Mouse (Mus musculus): Measurements from ENCODE around the gene Trp73. TPM values are rescaled to one million over a fixed set of nuclear protein-coding genes. Genes with fewer than 3 reads are reported as not detected.

Trp73 gene
- polyA plus RNA-seq, 1 experiment from 2014 or later, result 0.46 TPM

GRCm38 (mm10) chr4:154142211-154143040 lies 2.4 kb upstream of the Trp73 start, which contains the start of gene Wrap73:
Wrap73 (plus strand) TSS chr4:154142372.
- CTCF ChIA-PET, result no interaction called here

GRCm38 (mm10) chr4:154141009-154141867 lies 1.2 kb upstream of the Trp73 start:
- CTCF ChIA-PET, result interaction anchor here (0.7 kb wide), 1 partner anchor 36 kb away, joined by 3 read pairs; no protein-coding TSS in a partner anchor
- no peak for TF ChIP-seq CTCF (IDR thresholded peaks at IDR 0.05)
- peaks cover 6% of the 10 kb centered on the region for H3K27me3 ChIP-seq

More at GRCm38 (mm10) chr4:154142211-154143040, 2.4 kb upstream of the Trp73 start, which contains the start of gene Wrap73:
- POLR2A ChIA-PET, result no interaction called here
- in situ Hi-C loops (cut with MboI; ENCODE audit: low pct_unique_long_range_greater_than_20kb), result no loop called here
- DNase-seq (ENCODE audit: low read depth, low spot score) (no peak), ATAC-seq (peak; percentile 90)
- TF ChIP-seq CTCF (IDR thresholded peaks at IDR 0.05), result no peak
- H3K27me3 ChIP-seq, result peaks cover 6% of the 10 kb centered on the region

GRCm38 (mm10) chr4:154140213-154141008 lies 403 bp upstream of the Trp73 start:
- no peak for TF ChIP-seq CTCF (IDR thresholded peaks at IDR 0.05)
- peaks cover 6% of the 10 kb centered on the region for H3K27me3 ChIP-seq
- no peak for ATAC-seq
- in situ Hi-C loops (cut with MboI; ENCODE audit: low pct_unique_long_range_greater_than_20kb), result no loop called here
- CTCF ChIA-PET, result no interaction called here
- DNase-seq (ENCODE audit: low read depth, low spot score), result no peak
- POLR2A ChIA-PET, result no interaction called here

More at GRCm38 (mm10) chr4:154141009-154141867, 1.2 kb upstream of the Trp73 start:
- ATAC-seq (no peak), DNase-seq (ENCODE audit: low read depth, low spot score) (no peak)
- POLR2A ChIA-PET, result no interaction called here
- in situ Hi-C loops (cut with MboI; ENCODE audit: low pct_unique_long_range_greater_than_20kb), result no loop called here

GRCm38 (mm10) chr4:154139671-154140181 lies 282 bp downstream of the Trp73 start:
- DNase-seq (ENCODE audit: low read depth, low spot score) (no peak), ATAC-seq (no peak)
- no peak for TF ChIP-seq CTCF (IDR thresholded peaks at IDR 0.05)
- ChIA-PET CTCF (no interaction called here), POLR2A (no interaction called here)
- H3K27me3 ChIP-seq, result peaks cover 6% of the 10 kb centered on the region
- in situ Hi-C loops (cut with MboI; ENCODE audit: low pct_unique_long_range_greater_than_20kb), result no loop called here

DNA sequence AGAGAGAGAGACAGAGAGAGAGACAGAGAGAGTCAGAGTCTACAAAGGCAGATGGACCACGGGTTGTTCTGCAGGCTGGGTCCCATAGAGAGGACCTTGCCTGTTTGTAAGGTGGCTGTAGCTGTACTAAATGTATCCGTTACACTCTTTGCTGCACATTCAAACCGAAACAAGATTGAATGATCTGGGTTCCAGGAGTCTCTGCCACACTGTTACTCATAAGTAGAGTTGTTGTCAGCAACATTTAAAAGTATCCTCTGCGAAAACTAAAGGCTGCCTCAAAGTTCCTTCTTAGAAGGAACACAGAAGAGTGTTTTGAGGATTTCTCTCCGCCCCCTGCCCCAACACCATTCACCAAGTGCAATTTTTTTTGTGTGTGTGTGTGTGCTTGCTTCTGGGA lies 2.9 kb downstream of the Trp73 start:
- ATAC-seq, result no peak
- POLR2A ChIA-PET, result no interaction called here
- in situ Hi-C loops (cut with MboI; ENCODE audit: low pct_unique_long_range_greater_than_20kb), result no loop called here

GRCm38 (mm10) chr4:154134803-154135202 lies 5.2 kb downstream of the Trp73 start:
- no peak for ATAC-seq
- DNase-seq (ENCODE audit: low read depth, low spot score), result no peak
- CTCF ChIA-PET, result no interaction called here
- H3K27me3 ChIP-seq, result no peaks in the 10 kb centered on the region
- in situ Hi-C loops (cut with MboI; ENCODE audit: low pct_unique_long_range_greater_than_20kb), result no loop called here
- no peak for TF ChIP-seq CTCF (IDR thresholded peaks at IDR 0.05)
- POLR2A ChIA-PET, result no interaction called here

More for the DNA sequence above, 2.9 kb downstream of the Trp73 start:
- H3K27me3 ChIP-seq, result peaks cover 6% of the 10 kb centered on the region
- TF ChIP-seq CTCF (IDR thresholded peaks at IDR 0.05), result no peak
- no peak for DNase-seq (ENCODE audit: low read depth, low spot score)
- CTCF ChIA-PET, result no interaction called here

- ChIA-PET CTCF (no interaction called here), POLR2A (no interaction called here)
- DNase-seq (ENCODE audit: low read depth, low spot score) (no peak), ATAC-seq (no peak)
- no peak for TF ChIP-seq CTCF (IDR thresholded peaks at IDR 0.05)
- in situ Hi-C loops (cut with MboI; ENCODE audit: low pct_unique_long_range_greater_than_20kb), result no loop called here
- H3K27me3 ChIP-seq, result no peaks in the 10 kb centered on the region
These were observed 8.1 kb downstream of the Trp73 start for GRCm38 (mm10) chr4:154131894-154132293.

- in situ Hi-C loops (cut with MboI; ENCODE audit: low pct_unique_long_range_greater_than_20kb), result no loop called here
- no peak for TF ChIP-seq CTCF (IDR thresholded peaks at IDR 0.05)
- H3K27me3 ChIP-seq, result peaks cover 7% of the 10 kb centered on the region
- POLR2A ChIA-PET, result no interaction called here
- CTCF ChIA-PET, result interaction anchor here (1.7 kb wide), 1 partner anchor 8 kb away, joined by 3 read pairs; no protein-coding TSS in a partner anchor
- DNase-seq (ENCODE audit: low read depth, low spot score), result no peak
- no peak for ATAC-seq
These were observed 10.1 kb downstream of the Trp73 start for GRCm38 (mm10) chr4:154129950-154130349.

DNA sequence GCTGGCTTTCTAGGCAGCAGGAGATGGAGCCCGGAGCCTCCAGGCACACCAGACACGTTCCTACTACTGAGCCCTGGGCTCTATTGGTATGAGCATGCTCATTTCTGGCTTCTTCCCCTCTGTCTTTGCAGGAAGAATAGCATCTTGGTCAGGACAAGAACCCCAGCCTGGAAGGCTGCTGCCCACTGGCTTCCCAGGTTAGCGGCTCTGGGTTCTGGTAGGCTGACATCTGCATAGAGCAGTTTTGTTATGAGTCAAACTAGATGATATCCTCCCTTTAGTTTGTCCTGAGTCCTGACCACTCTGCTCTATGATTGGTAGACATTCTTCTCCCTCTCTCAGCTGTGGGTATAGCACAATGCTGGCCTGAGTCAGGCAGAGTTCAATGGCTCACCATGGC lies 12.7 kb downstream of the Trp73 start:
- TF ChIP-seq CTCF (IDR thresholded peaks at IDR 0.05), result no peak
- no peak for ATAC-seq
- CTCF ChIA-PET, result no interaction called here
- DNase-seq (ENCODE audit: low read depth, low spot score), result no peak
- in situ Hi-C loops (cut with MboI; ENCODE audit: low pct_unique_long_range_greater_than_20kb), result no loop called here
- peaks cover 12% of the 10 kb centered on the region for H3K27me3 ChIP-seq
- POLR2A ChIA-PET, result no interaction called here

- H3K27me3 ChIP-seq, result peaks cover 12% of the 10 kb centered on the region
- POLR2A ChIA-PET, result no interaction called here
- CTCF ChIA-PET, result interaction anchor here (0.9 kb wide), 1 partner anchor 8 kb away, joined by 3 read pairs; no protein-coding TSS in a partner anchor
- in situ Hi-C loops (cut with MboI; ENCODE audit: low pct_unique_long_range_greater_than_20kb), result no loop called here
- no peak for TF ChIP-seq CTCF (IDR thresholded peaks at IDR 0.05)
- DNase-seq (ENCODE audit: low read depth, low spot score) (no peak), ATAC-seq (no peak)
These were observed 14.8 kb downstream of the Trp73 start for GRCm38 (mm10) chr4:154125202-154125601.
